ENCODE assay signal across 8 mouse cellular contexts in genomic region chr5:119400223-119400935, GRCm38 (mm10).
A peak's percentile ranks its signal among the peaks of the same experiment; 100 is the strongest.
DNase-seq lines count a peak whose midpoint lies in the region; ATAC-seq and TF ChIP-seq lines count a peak whose summit lies in the region.

No protein-coding gene starts in this region.

- peak overlapping the region; percentile 77 for H3K27ac ChIP-seq in forebrain, embryonic 10.5 days
- H3K27ac ChIP-seq in forebrain, embryonic 15.5 days (replicated peaks) = no peak overlapping the region
- no peak overlapping the region for H3K27ac ChIP-seq in thymus, adult 2 months (ENCODE audit: control insufficient read depth, insufficient read depth, low read length)
- H3K27ac ChIP-seq in midbrain, embryonic 13.5 days = no peak overlapping the region

- no peaks in the 10 kb centered on the region for H3K36me3 ChIP-seq in forebrain, embryonic 10.5 days (replicated peaks)
- H3K36me3 ChIP-seq in forebrain, embryonic 15.5 days = no peaks in the 10 kb centered on the region
- H3K36me3 ChIP-seq in thymus, adult 2 months (ENCODE audit: control insufficient read depth, insufficient read depth, low read length) = no peaks in the 10 kb centered on the region
- H3K36me3 ChIP-seq in midbrain, embryonic 13.5 days = no peaks in the 10 kb centered on the region

- H3K4me3 ChIP-seq in forebrain, embryonic 10.5 days = no peak overlapping the region
- H3K4me3 ChIP-seq in forebrain, embryonic 15.5 days = no peak overlapping the region
- no peak overlapping the region for H3K4me3 ChIP-seq in thymus, adult 2 months (ENCODE audit: control insufficient read depth, insufficient read depth, low read length)
- H3K4me3 ChIP-seq in midbrain, embryonic 13.5 days (replicated peaks) = no peak overlapping the region

- intact Hi-C loops in left cerebral cortex, postnatal 14 days (cut with DNase I) = no loop called here
- intact Hi-C loops in left cerebral cortex, postnatal 25 days (cut with DNase I) = no loop called here

- H3K27me3 ChIP-seq in forebrain, embryonic 10.5 days (ENCODE audit: poor library complexity, severe bottlenecking) = peaks cover 12% of the 10 kb centered on the region; the same call in 1 of the 2 replicates
- H3K27me3 ChIP-seq in forebrain, embryonic 15.5 days = no peaks in the 10 kb centered on the region
- H3K27me3 ChIP-seq in thymus, adult 2 months (ENCODE audit: control insufficient read depth, insufficient read depth, low read length) = no peaks in the 10 kb centered on the region
- H3K27me3 ChIP-seq in midbrain, embryonic 13.5 days = no peaks in the 10 kb centered on the region

- DNase-seq in forebrain, embryonic 10.5 days (ENCODE audit: extremely low spot score, low spot score) = no peak
- DNase-seq in thymus, adult 2 months = peak; percentile 19
- DNase-seq in thymus, adult 18-20 months = no peak
- DNase-seq in layer of hippocampus, postnatal 10 days (ENCODE audit: low spot score in 2 of 2) = no peak
- DNase-seq in left cerebral cortex, postnatal 14 days (ENCODE audit: low spot score in 2 of 2) = no peak
- DNase-seq in left cerebral cortex, postnatal 25 days (ENCODE audit: low spot score in 2 of 2) = no peak

- no peak for TF ChIP-seq CTCF in thymus, adult 2 months (IDR thresholded peaks at IDR 0.05; ENCODE audit: borderline replicate concordance, control insufficient read depth, extremely low read depth, insufficient read depth, low read length, poor library complexity)

- no peaks in the 10 kb centered on the region for H3K9me3 ChIP-seq in forebrain, embryonic 10.5 days
- no peaks in the 10 kb centered on the region for H3K9me3 ChIP-seq in forebrain, embryonic 15.5 days
- 0 out of 2 replicates have a peak, but pooled peaks cover 3% of the 10 kb centered on the region for H3K9me3 ChIP-seq in midbrain, embryonic 13.5 days

- ATAC-seq in forebrain, embryonic 15.5 days (replicated peaks) = no peak
- ATAC-seq in midbrain, embryonic 13.5 days = no peak

- peaks cover 17% of the 10 kb centered on the region for H3K4me1 ChIP-seq in forebrain, embryonic 10.5 days
- H3K4me1 ChIP-seq in forebrain, embryonic 15.5 days = no peaks in the 10 kb centered on the region
- no peaks in the 10 kb centered on the region for H3K4me1 ChIP-seq in thymus, adult 2 months (replicated peaks; ENCODE audit: control insufficient read depth, insufficient read depth, low read length)
- H3K4me1 ChIP-seq in midbrain, embryonic 13.5 days (replicated peaks) = peaks cover 12% of the 10 kb centered on the region

- 25% methylated on average over 5 of the region's 6 CpGs for WGBS in forebrain, embryonic 10.5 days
- WGBS in forebrain, embryonic 15.5 days = 16% methylated on average over 6 of the region's 6 CpGs
- WGBS in thymus, adult 2 months = 10% methylated on average over 6 of the region's 6 CpGs
- WGBS in midbrain, embryonic 13.5 days = 9% methylated on average over 6 of the region's 6 CpGs

- no peak for TF ChIP-seq POLR2A in thymus, adult 2 months (IDR thresholded peaks at IDR 0.05; ENCODE audit: control insufficient read depth, extremely low read depth, insufficient read depth, low read length, poor library complexity)

- H3K9ac ChIP-seq in forebrain, embryonic 15.5 days (replicated peaks) = no peak overlapping the region
- H3K9ac ChIP-seq in midbrain, embryonic 13.5 days (replicated peaks) = 0 out of 2 replicates have a peak overlapping the region, but pooled peaks have one; percentile 36

- no peak overlapping the region for H3K4me2 ChIP-seq in forebrain, embryonic 15.5 days (replicated peaks)
- no peak overlapping the region for H3K4me2 ChIP-seq in midbrain, embryonic 13.5 days (replicated peaks)
